Mouse (Mus musculus): Measurements from ENCODE around the gene Asb6.

Asb6 gene

GRCm38 (mm10) chr2:30796382-30796781, 33.8 kb downstream of the Asb6 start:
- CTCF ChIA-PET, result interaction anchor here (0.7 to 2.0 kb wide), 4 partner anchors 359 to 1135 kb away, joined by 3 to 7 read pairs (median 4); no protein-coding TSS in a partner anchor

- CTCF ChIA-PET, result interaction anchor here (0.6 to 2.0 kb wide), 3 partner anchors 358 to 667 kb away, joined by 4 to 7 read pairs (median 5); no protein-coding TSS in a partner anchor
Measured at GRCm38 (mm10) chr2:30795889-30796275, 34.3 kb downstream of the Asb6 start.

DNA sequence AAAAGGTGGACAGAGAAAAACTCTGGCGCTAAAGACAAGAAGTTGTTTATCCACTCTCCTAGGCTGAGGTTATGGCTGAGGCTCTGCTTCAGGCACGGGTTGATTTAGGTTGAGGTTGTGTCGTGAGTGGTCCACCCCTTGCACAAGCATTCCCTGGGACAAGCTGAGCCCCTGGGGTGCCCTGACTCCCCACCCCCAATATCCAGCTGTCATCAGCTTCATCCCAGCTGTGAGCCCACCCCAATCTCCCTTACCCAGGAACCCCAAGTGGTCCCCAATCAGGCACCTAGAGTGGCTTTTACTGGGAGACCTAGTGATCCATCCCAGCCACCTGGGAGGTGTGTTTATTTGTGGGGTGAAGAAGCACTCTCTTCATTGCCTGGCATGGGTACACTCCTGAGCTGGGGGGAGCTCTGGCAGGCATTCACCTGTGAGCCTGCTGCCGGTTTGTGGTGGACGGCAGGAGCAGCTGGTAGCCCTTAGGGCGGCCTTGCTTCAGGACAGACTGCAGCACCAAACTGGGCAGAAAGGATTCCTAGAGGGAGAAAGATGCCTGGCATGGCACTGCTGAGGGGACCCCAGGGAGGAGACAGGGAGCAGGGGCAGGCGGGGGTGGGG, 34.8 kb downstream of the Asb6 start:
- CTCF ChIA-PET, result interaction anchor here (0.6 to 2.0 kb wide), 3 partner anchors 358 to 667 kb away, joined by 4 to 7 read pairs (median 5); no protein-coding TSS in a partner anchor

DNA sequence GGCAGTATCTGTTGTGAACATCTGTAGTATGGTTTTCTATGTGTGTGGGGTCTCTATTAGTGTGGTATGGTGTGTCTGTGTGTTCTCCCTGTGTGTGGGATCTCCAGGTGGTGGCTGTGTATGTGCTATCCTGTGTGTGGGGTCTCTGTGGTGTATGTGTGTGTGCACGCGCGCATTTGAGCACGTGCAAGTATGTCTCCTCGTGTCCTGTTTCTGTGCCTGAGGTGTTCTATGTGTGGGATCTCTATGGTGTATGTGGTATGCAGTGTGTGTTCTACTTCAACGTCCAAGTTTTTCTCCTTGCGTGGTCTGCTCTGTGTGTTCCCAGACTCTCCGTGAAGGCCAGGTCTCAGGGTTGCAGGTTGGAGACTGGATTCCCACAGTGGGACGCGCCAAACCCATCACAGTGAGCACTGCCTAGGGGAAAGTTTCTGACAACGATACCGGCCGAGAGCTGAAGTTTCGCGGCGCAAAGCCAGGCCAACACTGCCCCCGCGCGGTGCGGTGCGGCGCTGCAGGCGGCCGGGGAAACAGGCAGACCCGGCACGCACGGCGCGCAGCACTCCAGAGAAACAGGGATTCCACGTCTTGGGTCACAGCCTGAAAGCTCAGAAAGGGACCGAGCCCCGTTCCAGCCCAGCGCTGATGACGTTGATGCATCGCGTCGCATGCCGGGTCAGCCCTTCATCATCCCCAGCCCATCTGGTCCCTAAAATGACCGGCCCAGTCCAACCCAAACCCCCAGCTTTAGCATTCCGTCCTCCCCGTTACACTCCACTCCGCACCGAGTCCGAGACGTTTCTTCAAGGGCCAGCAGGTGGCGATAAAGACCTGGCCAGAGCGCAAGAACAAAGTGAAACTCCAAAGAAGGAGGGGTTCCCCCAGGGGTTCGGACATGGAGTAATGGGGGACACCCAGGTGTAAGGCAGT, 35.7 kb downstream of the Asb6 start:
- CTCF ChIA-PET, result interaction anchor here (0.6 to 2.0 kb wide), 4 partner anchors 354 to 359 kb away, joined by 3 to 5 read pairs (median 4); no protein-coding TSS in a partner anchor

- CTCF ChIA-PET, result no interaction called here
Measured at GRCm38 (mm10) chr2:30792061-30792460, 38.1 kb downstream of the Asb6 start.

GRCm38 (mm10) chr2:30787466-30787865, 42.7 kb downstream of the Asb6 start:
- CTCF ChIA-PET, result no interaction called here

DNA sequence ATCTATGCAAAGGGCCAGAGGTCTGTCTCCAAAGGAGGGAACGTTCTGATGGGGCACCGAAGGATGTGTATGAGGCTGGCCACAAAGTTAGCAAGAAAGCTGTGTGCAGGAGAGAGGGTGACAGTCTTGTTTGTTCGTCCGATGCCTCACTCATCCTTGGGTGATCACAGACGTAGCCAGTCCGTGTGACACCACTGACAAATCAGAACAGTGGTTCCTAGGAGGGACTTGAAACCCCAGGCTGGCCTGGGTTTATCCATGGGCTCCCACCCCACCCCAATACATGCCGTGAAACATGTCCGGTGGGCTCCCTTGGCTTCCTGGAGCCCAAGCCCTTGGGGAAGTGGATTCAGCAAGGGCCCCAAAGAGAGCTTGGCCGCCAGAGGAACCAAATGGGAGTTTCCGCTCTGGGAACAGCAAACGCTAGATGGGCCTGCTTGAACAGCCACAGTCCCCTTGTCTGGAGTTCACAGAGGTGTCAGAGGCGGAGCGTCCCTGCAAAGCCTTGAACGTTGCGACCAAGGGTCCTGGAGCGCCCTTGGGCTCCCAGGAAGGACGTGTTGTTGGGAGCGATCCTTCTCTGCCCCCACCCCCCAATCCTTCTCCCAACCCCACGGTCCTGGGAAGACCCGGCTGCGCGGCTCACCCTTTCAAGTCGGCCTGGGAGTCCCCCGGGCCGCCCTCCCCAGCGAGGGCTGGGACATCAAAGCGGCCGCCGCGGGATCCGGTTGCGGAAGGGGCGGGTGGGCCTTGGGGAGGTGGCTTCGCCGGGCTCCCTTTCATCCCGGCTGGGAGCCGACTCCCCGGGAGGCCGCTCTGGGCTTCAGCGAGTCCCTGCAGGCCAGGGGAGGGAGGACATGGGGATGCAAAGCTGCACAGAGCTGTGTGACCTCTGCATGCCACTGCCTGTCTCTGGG, 45.8 kb downstream of the Asb6 start:
- CTCF ChIA-PET, result interaction anchor here (0.6 kb wide), 2 partner anchors 83 to 161 kb away, joined by 3 to 5 read pairs; no protein-coding TSS in a partner anchor

GRCm38 (mm10) chr2:30783346-30783745, 46.8 kb downstream of the Asb6 start:
- CTCF ChIA-PET, result interaction anchor here (0.6 kb wide), 1 partner anchor 45 kb away, joined by 8 read pairs; no protein-coding TSS in a partner anchor

GRCm38 (mm10) chr2:30782312-30783290, 47.5 kb downstream of the Asb6 start:
- CTCF ChIA-PET, result interaction anchor here (0.6 kb wide), 1 partner anchor 46 kb away, joined by 8 read pairs; no protein-coding TSS in a partner anchor

- CTCF ChIA-PET, result no interaction called here
Measured at GRCm38 (mm10) chr2:30779241-30779640, 50.9 kb downstream of the Asb6 start.

DNA sequence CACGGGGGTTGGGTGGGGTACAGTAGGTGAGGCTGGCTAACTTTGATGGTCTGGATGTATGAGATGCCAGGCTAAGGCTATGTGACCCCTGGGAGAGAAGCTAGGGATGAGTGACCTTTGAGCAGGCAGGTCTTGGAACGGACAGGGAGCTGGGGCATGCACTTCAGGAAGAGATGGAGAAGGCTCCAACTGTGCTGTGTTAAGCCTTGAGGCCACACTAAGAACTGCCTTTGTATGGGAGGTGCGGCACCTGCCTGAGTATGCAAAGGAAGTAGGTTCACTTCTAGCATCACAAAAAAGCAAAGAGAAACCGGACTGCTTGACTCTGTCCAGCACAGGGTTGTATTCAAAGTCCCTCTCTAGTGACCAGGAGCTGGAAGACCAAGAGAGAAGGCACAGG, 51.9 kb downstream of the Asb6 start:
- CTCF ChIA-PET, result interaction anchor here (0.7 kb wide), 1 partner anchor 173 kb away, joined by 10 read pairs; no protein-coding TSS in a partner anchor

DNA sequence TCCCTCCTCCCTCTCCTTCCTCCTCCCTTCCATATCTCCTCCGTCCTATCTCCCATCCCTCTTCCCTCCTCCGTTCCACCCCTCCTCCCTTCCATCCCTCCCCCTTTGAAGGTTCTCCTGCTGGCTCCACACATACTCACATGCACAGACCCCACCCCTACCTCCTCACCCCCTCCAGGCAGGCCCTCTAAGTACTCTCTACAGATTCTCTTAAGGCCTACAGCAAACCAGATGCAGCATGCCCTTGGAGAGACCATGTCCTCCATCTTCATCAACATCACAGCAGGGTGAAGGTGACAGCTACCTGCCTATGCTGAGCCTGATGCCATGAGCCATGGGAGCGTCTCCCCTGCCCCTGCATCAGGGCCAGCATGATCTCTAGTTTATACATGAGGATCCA, 52.9 kb downstream of the Asb6 start:
- CTCF ChIA-PET, result no interaction called here

GRCm38 (mm10) chr2:30775955-30776354, 54.2 kb downstream of the Asb6 start:
- CTCF ChIA-PET, result no interaction called here

- CTCF ChIA-PET, result no interaction called here
Measured at GRCm38 (mm10) chr2:30773313-30774005, 56.7 kb downstream of the Asb6 start.

All from spleen, embryonic (tissue).